Mouse (Mus musculus) liver, embryonic 14.5 days (tissue): ENCODE measurements around the gene Arhgef26. TPM values are rescaled to one million over a fixed set of nuclear protein-coding genes. Genes with fewer than 3 reads are reported as not detected.

Experiments used
- ATAC-seq: fragments of 200-750 bp; cut with Nextera tagmentation; 2 replicates; pipeline ENCODE4 v1.8.0; 2017; ENCODE audit warnings: moderate number of reproducible peaks, mild to moderate bottlenecking, moderate library complexity; ENCODE audit not compliant: insufficient read depth
- DNase-seq, 3 experiments: peaks; one replicate each; pipeline ENCODE4 v3.0.0-alpha.2; 2012 to 2013; ENCODE audit warnings: low read depth in 3 of 3, low spot score in 3 of 3
- H3K27ac ChIP-seq: fragments of 300-500 bp; sonication (generic); 2 replicates; pipeline ENCODE4 v1.5.1; 2014; ENCODE audit warnings: moderate library complexity, mild to moderate bottlenecking, control low read depth, inconsistent platforms
- H3K27me3 ChIP-seq: fragments of 300-500 bp; sonication (generic); 2 replicates; pipeline ENCODE4 v1.6.1; 2014; ENCODE audit warnings: mild to moderate bottlenecking, low read length, moderate library complexity; ENCODE audit not compliant: control insufficient read depth, insufficient read depth
- H3K36me3 ChIP-seq: fragments of 300-500 bp; sonication (generic); replicated peaks from 2 replicates; pipeline ENCODE4 v1.6.1; 2014; ENCODE audit warnings: low read depth; ENCODE audit not compliant: control insufficient read depth, insufficient read depth
- H3K4me1 ChIP-seq, 2 experiments: fragments of 200-500 bp in 1 of 2; fragments of 300-500 bp in 1 of 2; sonication (generic) in 1 of 2; replicated peaks; 2 replicates each; pipeline ENCODE4 v1.6.1; 2012 to 2014; ENCODE audit warnings: antibody characterized with exemption in 1 of 2, inconsistent platforms in 1 of 2, low read length in 1 of 2; ENCODE audit not compliant: control insufficient read depth in 2 of 2, insufficient read depth in 2 of 2
- H3K4me2 ChIP-seq: fragments of 300-500 bp; sonication (generic); 2 replicates; pipeline ENCODE4 v1.6.1; 2014; ENCODE audit warnings: low read depth, mild to moderate bottlenecking, control low read depth, moderate library complexity
- H3K4me3 ChIP-seq, 2 experiments: fragments of 200-500 bp in 1 of 2; fragments of 300-500 bp in 1 of 2; sonication (generic) in 1 of 2; 2 replicates each; pipeline ENCODE4 v1.5.1; 2012 to 2014; ENCODE audit warnings: low read depth in 2 of 2, low read length in 2 of 2, mild to moderate bottlenecking in 2 of 2, control low read depth in 1 of 2, inconsistent platforms in 1 of 2, moderate library complexity in 1 of 2; ENCODE audit not compliant: insufficient read depth in 1 of 2
- H3K9ac ChIP-seq: fragments of 300-500 bp; sonication (generic); replicated peaks from 2 replicates; pipeline ENCODE4 v1.6.1; 2014; ENCODE audit warnings: mild to moderate bottlenecking, control low read depth, moderate library complexity
- H3K9me3 ChIP-seq: fragments of 300-500 bp; sonication (generic); 2 replicates; pipeline ENCODE4 v1.6.1; 2016; ENCODE audit warnings: low read length, mixed read lengths; ENCODE audit not compliant: control insufficient read depth
- CTCF ChIP-seq: IDR thresholded peaks from 2 replicates; pipeline ENCODE4 v1.5.1; 2016; ENCODE audit warnings: antibody characterized with exemption, low read depth, control low read depth
- EP300 ChIP-seq: IDR thresholded peaks from 2 replicates; pipeline ENCODE4 v1.6.1; 2016; ENCODE audit warnings: antibody characterized with exemption, low read depth
- WGBS: fragments of 180-500 bp; shearing (Covaris S2); extraction: QIAGEN DNeasy Blood & Tissue Kit; methylation state at CpG from one replicate; pipeline ENCODE4 v1.1.7; 2014; ENCODE audit not compliant: insufficient replicate concordance; 5-methylcytosine and 5-hydroxymethylcytosine counted together
- polyA plus RNA-seq, 2 experiments: library from polyadenylated mRNA; depleted of rRNA in 1 of 2; stranded (reverse) in 1 of 2; unstranded in 1 of 2; fragments of >200 nt; fragmentation: Nextera tagmentation in 1 of 2; extraction: Ambion mirVana in 1 of 2; gene quantifications; 2 replicates each; pipeline versions ENCODE4 v1.2.1 to v1.2.3; 2012 to 2014

The Arhgef26 gene
- polyA plus RNA-seq, 2 experiments, result 0.08 to 0.10 TPM

DNA sequence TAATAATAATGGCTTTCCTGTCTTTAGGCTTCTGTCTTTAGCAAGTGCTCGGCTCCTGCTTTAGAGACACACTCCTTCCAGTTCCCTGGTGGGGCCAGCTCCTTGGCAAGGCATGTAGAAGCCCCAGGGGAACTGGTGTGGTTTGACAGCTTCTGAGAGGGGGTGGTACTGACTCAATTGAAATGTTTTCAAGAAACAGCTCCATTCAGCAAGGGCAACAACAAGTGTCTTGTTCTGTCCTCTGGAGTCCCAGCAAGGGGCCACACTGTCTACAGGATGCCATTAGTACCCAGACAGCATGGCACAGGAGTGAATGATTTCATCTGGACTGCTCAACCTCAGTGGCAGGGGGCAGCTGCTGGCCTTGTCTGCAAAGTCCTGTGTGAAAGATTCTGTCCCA lies 117.7 kb downstream of the Arhgef26 start:
- Histone ChIP-seq H3K9ac (no peak overlapping the region), H3K4me2 (no peak overlapping the region), H3K27ac (no peak overlapping the region), H3K4me3 (no peak overlapping the region), H3K36me3 (no peaks in the 10 kb centered on the region), H3K9me3 (no peaks in the 10 kb centered on the region), H3K27me3 (no peaks in the 10 kb centered on the region), H3K4me1 (no peaks in the 10 kb centered on the region)
- ATAC-seq, result no peak
- WGBS, result 64% methylated on average over 1 of the region's 1 CpGs
- DNase-seq, result no peak
- TF ChIP-seq CTCF (no peak), EP300 (no peak)

DNA sequence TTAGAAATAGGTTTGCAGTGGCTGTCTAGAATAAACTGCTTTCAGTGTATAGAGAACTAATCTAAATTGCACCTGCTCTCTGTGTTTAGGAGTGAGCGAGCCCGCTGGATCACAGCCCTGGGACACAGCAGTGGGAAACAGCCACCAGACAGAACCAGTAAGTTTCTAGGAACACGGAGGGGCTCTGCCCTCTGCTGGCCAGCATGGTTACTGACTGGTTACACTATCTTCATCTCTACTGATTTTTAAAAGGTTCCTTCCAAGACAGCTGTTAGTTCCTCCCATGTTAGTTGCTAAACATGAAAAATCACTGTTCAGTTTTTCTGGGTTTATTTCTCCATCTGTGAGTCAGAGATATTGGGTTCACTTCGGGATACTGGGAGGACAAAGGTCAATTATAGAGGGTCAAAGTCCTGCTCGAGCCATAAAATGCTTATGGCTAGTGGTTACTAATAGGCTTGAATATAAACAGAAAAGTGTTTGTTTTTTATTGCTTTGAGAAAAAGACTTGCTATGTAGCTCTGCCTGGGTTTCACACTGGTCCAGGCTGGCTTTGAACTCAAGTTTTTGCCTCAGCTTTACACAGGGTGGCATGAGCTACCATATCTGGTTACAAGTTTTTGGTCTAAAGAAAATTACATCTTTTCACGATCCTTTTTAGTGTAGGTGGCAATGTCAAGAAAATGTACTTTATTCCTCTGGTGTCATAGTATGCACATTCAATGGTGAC lies 120.3 kb downstream of the Arhgef26 start:
- H3K4me3 ChIP-seq, result no peak overlapping the region
- H3K27me3 ChIP-seq, result no peaks in the 10 kb centered on the region
- H3K27ac ChIP-seq, result no peak overlapping the region
- 39% methylated on average over 6 of the region's 6 CpGs for WGBS
- H3K4me2 ChIP-seq, result no peak overlapping the region
- H3K36me3 ChIP-seq, result no peaks in the 10 kb centered on the region
- DNase-seq, result peak in 1 of 3 experiments; percentile 1
- H3K9me3 ChIP-seq, result no peaks in the 10 kb centered on the region
- no peak overlapping the region for H3K9ac ChIP-seq
- no peak for TF ChIP-seq EP300
- TF ChIP-seq CTCF, result peak; percentile 69
- no peaks in the 10 kb centered on the region for H3K4me1 ChIP-seq
- ATAC-seq, result no peak; the same call in 1 of the 2 replicates

DNA sequence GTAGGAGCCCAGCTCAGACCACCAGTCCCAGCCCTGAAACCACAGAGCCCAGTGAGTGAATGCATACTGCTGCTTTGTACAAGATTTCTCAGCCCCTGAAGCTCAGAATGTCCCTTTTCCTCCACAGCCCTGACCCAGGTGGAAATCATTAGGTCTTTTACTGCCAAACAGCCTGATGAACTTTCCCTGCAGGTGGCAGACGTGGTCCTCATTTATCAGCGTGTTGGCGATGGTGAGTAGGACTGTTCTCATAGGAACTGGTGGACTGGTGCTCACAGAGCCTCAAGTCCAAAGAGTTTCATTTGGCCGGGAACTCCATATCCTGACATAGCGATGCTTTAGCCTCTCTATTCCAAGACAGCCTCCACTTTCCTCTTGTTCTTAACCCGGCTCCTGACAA lies 121.3 kb downstream of the Arhgef26 start:
- Histone ChIP-seq H3K4me3 (no peak overlapping the region), H3K27me3 (no peaks in the 10 kb centered on the region), H3K36me3 (peaks cover 2% of the 10 kb centered on the region; the same call in 1 of the 2 replicates), H3K9me3 (no peaks in the 10 kb centered on the region), H3K4me1 (peaks cover 0 to under 1% of the 10 kb centered on the region in 2 experiments; a peak in 1 of 4 replicates), H3K9ac (no peak overlapping the region), H3K4me2 (no peak overlapping the region), H3K27ac (no peak overlapping the region)
- TF ChIP-seq CTCF (no peak), EP300 (no peak)
- no peak for DNase-seq
- 76% methylated on average over 6 of the region's 6 CpGs for WGBS
- ATAC-seq, result no peak

DNA sequence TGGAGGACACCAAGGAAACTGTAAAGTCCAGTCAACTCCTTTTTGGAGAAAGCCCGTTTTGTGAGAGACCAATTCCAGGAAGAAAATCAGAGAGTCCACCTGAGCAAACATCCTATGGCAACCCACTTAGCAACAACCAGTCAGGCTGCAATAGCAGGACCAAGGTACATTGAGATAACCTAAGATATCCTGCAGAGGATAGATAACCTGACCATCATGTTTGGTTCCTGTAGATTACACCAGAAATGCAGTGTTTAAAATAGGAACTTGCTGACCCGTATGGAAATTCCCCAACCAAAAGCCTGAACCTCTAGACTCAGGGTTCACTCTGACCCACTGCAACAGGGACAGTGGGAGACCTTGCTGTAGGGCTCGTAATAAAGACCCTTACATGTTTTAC lies 126.1 kb downstream of the Arhgef26 start:
- peak; percentile 35; the same call in 1 of the 2 replicates for ATAC-seq

DNA sequence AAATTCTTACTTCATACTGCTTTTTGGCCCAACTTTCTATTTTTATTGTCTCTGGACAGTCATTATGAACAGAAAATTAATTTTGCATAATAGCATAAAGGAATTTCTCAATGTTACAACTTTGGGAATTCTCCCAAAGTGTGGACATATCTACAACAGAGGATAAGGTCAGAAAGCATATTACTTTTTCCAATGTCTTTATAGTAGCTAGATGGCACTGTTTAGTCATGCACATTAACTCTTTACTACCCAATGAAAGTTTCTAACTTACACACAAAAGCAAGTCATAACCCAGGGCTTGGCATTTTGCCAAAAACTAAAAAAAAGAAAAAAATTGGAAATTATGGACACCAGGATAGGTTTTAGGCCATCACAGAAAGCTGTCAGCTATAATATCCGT lies 132.0 kb downstream of the Arhgef26 start:
- WGBS, result 91% methylated on average over 1 of the region's 1 CpGs
- Histone ChIP-seq H3K4me3 (no peak overlapping the region), H3K4me1 (no peaks in the 10 kb centered on the region), H3K36me3 (peaks cover 44% of the 10 kb centered on the region), H3K27ac (no peak overlapping the region), H3K4me2 (no peak overlapping the region), H3K9me3 (no peaks in the 10 kb centered on the region), H3K27me3 (no peaks in the 10 kb centered on the region), H3K9ac (no peak overlapping the region)
- no peak for TF ChIP-seq CTCF
- TF ChIP-seq EP300, result no peak
- DNase-seq (no peak), ATAC-seq (no peak)

More for the DNA sequence above, 126.1 kb downstream of the Arhgef26 start:
- Histone ChIP-seq H3K4me2 (no peak overlapping the region), H3K4me3 (no peak overlapping the region), H3K9ac (no peak overlapping the region), H3K27me3 (no peaks in the 10 kb centered on the region), H3K27ac (no peak overlapping the region), H3K36me3 (peaks cover 24% of the 10 kb centered on the region), H3K9me3 (no peaks in the 10 kb centered on the region), H3K4me1 (peaks cover 0 to 2% of the 10 kb centered on the region in 2 experiments; a peak in 1 of 4 replicates)
- no peak for TF ChIP-seq EP300
- TF ChIP-seq CTCF, result no peak
- WGBS, result 33% methylated on average over 3 of the region's 3 CpGs
- peak in 1 of 3 experiments; percentile 0 for DNase-seq
